Mouse (Mus musculus) lung, postnatal 36 days (tissue): ENCODE results near the gene St6galnac3.

Experiments
- DNase-seq: peaks from one replicate; pipeline ENCODE4 v3.0.0; 2022; ENCODE audit warnings: mixed read lengths

Gene St6galnac3

DNA sequence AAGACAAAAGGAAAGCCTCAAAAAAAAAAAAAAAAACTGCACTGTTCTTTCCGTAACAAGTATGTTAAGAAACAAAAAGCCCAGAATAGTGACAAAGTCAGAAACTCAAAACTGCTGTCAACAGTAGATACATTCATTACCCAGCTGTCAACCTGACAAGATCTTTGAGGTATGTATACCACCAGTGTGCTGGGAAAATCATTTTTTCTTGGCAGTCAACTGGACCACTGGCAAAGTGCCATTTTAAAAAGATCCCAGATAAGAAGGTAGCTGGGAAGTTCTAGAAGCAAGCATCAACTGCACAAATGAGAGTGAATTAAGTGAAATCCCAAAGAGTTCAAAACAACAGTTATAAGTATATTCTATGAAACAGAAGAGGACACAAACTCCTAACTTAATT, 452.7 kb downstream of the St6galnac3 start:
- no peak for DNase-seq

DNA sequence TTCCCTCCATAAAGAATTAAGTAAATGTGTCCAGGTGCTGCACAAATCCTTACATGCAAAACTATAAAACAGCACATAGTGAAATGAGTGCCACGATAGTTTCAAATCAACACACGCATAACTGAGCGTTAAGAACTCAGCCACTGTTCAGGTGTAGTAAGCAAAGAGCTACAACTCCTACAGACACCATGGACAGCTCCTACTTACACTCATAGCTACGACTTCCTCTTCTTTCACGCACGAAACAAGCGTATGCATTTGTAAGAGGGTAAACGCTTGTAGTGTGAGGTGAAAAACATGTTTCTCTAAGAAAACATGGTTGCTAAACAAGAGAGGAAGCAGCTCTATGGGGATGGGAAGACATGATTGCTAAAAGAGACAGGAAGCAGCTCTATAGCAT, 457.6 kb downstream of the St6galnac3 start:
- DNase-seq, result peak; percentile 10

DNA sequence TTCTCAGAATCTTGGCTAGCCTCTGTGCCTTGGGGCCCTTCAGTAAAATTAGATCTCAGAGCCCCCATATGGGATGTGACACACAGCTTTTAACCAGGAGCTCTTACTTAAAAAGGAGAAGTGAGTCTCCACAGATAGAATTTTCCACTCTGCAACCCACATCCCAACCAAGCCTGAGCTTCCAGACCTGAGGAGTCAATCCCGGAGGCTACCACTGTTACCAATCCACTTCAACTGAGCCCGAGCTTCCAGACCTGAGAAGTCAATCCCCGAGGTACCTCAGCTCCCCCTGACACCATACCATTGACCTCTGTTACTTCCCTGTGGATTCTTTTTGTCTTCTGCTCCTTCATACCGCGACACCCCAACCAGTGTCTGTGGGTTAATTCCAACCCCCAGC, 463.0 kb downstream of the St6galnac3 start:
- no peak for DNase-seq

DNA sequence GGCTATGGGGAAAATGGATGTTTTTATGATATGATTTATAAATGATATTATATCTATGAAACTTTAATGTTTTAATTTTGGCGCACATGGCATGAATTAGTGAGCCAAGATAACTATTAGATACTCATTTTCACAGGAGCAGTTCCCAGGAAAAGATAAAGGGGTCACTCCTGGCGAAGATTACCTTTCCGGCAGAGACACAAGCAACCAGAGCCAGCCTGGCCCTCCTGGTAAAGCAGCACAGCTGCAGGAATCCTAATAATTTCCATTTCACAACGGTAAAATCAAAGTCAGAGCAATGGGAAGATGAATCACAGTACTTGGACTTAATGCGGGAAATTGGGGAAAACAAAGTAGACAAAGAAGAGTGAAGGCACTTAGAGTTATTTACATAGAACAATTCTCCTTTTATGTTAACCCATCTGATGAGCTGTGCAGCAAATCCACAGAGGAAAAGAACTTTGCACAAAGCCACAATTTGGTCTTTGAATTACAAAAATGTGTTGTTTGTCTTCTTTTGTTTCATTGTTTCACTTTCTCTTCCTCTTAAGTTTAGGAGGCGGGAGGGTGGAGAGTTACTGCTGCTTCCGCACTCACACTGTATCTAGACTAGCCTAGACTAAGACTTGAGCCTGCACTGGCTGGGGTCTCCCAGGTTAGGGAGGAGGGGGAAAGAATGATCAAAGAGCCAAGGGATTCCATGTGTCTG, 464.6 kb downstream of the St6galnac3 start:
- no peak for DNase-seq

DNA sequence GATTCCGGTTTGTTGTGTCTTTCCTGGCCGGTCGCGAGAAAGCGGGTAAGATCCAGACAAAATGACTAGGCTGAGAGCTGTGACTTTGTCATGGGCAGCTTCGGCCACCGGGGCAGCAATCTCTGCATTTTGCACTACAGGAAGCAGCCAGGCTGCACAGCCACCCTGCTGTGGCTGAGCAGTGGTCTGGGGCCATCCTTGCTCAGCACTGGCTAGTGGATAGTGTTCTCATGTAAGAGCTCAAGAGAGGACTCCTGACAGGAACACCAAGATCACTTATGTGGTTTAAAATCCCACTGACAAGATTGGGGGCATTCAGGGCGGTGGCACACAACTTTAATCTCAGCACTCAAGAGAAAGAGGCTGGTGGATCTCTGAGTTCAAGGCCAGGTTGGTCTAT, 469.1 kb downstream of the St6galnac3 start:
- no peak for DNase-seq

DNA sequence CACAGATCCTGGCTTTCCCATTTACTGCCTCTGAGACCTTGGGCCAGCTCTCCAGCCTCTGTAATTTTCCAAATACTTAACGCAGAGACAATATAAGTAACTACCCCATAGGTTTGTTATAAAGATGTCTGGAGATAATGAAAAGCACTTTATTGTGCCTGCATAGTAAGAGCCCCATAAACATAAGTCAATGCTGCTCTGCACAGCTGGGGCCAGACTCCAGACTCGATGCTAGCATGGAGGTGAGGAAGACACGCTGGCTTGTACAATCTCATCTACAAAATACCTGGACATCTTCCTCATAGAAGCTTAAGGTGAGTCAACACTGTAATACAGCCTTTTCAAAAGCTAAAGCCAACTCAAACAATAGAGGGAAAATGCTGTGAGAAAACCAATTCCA, 473.3 kb downstream of the St6galnac3 start:
- no peak for DNase-seq

DNA sequence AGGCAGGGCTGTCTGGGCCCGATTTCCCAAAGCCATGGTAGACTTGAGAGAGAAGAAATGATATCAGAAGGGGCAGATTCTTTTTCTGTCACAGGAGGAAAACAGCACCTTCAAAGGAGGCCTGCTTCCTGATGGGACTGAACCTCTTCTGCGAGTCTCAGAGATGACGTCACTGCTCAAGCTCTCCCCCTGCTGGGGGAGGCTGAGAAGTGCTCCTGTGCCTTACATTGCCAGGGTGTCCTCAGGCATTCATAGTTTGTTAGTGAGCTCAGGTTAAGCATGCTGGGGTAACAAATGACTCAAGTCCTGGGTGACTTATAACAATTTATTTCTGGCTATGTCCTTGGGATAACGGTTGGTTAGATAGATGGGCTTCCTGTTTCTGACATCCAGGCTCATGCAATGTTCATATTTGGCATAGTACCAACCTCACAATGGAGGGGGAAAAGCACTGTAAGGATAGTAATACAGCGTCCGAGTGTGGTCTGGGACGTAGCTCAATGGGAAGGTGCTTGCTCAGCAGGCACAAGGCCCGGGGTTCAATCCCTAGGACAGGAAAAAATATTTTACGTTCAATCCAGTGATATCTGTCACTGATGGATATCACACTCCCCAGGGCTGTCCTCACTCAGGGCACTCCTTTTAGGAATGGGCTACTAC, 474.2 kb downstream of the St6galnac3 start:
- peak; percentile 84 for DNase-seq

DNA sequence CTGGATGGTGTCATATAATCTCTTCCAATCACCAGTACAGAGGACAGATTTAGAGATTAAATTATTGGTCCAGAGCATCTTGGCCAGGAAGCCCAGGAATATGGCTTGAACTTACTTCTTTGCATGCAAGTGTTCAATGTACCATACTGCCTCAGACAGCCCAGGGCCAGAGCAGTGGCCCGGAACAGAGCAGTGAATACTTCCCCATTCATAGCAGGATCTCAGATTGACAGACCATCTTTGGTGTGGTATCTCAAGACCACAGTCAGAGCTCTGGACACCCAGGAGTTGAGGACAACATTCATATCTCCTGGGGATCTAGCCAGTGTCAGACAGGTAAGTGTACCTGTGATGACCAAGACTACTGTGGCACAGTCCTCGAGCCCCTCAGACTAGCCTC, 476.1 kb downstream of the St6galnac3 start:
- no peak for DNase-seq

DNA sequence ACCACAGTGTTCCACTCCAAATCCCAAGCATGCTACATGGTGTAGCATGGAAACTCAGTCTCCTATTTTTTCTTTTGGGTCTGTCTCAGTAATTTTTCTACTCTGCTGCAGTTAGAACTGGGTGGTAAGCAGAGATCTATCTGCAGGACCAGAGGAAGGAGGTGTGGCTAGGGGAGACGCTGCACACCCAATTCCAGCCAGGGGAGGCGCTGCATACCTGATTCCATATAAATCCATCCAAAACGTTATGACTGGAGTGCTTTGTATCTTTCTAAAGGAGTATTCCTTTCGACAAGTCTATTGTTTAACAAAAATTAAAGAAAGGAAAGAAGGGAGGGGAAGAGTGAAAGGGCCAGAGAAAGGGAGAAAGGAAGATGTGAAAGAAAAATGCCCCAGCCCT, 476.9 kb downstream of the St6galnac3 start:
- peak; percentile 13 for DNase-seq

DNA sequence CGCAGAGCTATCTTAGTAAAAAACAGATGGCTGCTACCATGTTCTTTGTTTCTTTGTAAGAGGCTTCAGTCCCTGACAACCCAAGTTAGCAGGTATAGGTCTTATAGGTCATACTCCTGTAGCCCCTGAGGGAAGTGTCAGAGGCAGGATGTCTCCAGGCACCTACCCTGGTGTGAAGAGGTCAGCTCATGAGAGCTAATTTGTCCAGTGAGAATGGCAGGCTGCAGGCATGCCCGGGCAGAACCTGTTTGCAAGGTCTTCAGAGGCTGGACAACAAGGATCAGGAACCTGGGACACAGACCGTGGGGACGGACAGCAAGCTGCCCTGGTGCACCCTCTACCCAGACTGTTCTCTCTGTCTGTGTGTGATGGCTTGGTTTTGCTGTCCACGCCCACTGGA, 482.4 kb downstream of the St6galnac3 start:
- no peak for DNase-seq

DNA sequence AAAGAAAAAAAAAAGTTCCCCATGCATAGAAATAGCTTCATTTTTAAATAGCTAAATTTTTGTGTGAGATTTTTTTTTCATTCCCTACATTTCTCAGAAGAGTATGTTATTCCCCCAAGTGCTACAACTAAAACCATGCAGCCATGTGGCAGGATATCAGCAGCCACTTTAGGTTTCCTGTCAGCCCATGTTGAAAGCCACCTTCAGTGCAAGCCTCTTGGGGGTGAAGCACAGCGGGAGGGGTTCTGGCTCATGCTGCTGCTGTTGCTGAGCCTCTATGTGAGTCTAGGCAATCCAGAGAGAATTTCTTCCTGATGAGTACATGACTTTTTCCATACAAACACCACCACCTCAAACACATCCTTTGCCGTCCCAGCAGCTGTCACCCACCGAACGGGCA, 483.8 kb downstream of the St6galnac3 start:
- DNase-seq, result no peak

DNA sequence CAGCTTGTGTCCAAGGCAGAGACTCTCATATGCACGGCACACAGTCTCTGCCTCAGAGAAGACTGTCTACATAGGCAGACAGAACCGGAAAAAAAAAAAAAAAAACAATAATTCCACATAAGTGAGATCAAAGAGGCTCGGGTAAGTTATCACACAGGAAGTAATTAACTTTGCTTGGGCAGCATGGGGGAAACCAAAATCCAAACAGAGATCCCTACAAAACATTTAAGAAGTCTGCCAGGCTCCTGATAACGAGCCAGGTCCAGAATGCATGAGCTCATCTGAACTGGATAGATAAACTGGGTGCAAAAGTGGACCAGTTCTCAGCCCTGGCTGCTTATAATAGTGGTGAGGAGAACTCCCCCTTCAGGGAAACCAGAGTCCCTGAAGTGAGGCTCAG, 484.6 kb downstream of the St6galnac3 start:
- peak; percentile 79 for DNase-seq

DNA sequence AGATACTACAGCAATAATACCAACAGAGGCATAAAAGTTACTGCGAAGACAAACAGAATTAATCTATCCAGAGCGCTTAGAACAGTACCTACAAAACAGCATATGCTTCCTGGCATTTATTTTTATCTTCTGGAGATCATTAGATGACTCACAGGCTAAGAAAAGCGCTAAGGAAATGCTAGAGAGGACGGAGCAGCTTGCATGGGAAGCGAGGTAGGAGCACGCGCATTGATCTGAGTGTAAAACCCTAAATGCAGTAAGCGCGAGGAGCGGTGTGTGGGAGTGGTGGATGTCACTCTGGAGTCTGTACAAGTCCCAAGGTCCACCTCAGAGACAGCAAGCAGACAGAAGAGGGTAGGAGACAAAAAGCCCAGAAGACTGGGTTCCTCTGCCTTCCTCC, 486.6 kb downstream of the St6galnac3 start:
- peak; percentile 10 for DNase-seq

DNA sequence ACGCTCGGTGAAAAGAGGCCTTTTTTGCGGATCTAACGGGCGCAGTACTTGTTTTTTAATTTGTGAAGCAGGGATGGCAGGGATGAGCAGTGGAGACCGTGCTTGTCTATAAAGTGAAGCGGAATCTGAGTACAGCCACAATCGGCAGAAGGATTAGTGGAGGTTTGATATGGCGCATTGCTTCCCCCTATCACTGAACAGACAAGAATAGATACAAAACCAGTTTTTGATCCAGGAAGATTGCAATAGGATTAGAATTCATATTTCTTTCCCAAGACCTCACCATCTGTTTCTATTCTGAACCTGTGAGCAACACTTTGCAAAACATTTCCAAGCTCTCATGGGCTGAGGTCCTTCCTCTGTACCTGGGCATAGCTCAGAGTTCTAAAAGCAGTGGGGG, 488.7 kb downstream of the St6galnac3 start:
- no peak for DNase-seq

DNA sequence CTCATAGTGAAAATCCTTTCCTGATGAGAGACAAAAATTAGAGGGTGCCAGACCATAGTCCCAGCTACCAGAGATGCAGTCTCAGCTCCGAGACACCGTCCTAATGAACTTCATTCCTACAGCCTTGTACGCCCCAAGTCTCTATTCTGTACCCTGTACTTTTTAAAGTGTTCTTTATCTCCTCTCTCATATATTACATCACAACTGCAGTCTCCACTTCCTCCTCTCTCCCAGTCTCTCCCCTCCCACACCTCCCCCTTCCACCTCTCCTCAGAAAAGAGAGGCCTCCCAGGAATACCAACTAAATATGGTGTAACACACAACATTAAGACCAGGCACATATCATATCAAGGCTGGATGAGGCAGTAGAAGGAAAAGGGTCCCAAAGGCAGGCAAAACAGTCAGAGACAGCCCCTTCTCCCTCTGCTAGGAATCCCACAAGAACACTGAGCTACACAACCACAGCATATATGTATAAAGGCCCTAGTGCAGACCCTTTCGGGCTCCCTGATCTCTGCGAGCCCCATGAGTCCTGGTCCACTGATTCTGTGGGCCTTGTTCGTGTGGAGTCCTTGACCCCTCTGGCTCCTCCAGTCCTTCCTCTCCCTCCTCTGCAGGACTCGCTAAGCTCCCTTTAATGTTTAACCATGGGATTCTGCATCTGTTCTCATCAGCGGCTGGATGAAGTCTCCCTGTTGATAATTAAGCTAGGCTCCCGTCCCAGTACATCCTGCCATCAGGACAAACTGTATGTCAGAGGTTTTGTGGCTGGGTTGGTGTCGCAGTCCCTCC, 502.2 kb downstream of the St6galnac3 start:
- no peak for DNase-seq

DNA sequence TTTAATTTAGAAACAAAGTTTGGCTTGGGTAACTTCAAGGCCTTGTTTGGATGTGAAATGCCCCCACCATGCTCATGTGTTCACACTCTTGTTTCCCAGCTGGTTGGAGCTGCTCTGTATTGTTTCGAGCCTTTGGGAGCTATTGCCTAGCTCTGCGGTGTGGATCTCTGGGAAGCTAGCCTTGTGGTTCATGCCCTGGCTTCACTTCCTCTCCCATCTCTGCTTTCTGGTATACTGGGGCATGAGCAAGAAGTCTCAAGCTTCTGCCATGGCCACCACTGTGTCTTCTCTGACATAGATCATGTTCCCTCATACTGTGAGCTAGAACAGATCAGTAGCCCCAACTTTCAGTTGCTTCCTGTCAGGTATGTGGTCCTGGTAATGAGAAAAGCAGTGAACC, 505.6 kb downstream of the St6galnac3 start:
- no peak for DNase-seq

DNA sequence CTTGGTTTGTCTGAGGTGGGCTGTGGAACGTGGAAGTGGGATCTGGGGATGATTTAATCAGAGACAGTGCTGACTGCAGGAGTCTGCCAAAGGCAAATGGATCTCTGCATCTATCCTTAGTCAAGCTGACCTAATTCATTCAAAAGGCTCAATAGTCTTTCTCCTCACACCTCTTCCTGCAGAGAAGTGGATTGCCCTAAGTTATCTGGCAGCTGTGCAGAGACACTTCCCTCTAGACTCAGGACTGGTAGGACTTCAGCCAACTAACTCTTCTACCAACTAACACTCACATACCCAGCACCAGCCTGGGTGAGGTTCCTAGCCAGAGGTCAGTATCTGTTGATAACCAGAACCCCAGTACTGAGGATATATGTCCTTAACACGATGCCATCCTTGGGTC, 516.8 kb downstream of the St6galnac3 start:
- DNase-seq, result no peak

DNA sequence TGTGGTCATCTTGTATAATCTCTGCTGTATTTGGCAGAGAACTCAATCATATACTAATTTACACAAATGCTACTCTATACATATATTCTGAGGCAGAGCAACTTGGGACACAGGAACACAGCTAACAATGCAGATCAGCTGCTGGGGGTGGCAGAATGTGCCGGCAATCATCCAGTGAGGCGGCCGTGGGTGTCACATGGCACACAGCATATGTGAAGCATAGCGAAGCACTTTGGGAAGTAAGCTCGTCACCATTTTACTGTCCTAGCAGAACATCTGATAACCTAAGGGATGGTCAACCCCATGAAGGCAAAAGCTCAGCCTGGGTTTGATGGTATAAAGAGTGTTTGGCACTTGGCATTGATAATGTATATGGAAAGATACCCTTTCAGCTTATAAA, 520.9 kb downstream of the St6galnac3 start:
- no peak for DNase-seq

DNA sequence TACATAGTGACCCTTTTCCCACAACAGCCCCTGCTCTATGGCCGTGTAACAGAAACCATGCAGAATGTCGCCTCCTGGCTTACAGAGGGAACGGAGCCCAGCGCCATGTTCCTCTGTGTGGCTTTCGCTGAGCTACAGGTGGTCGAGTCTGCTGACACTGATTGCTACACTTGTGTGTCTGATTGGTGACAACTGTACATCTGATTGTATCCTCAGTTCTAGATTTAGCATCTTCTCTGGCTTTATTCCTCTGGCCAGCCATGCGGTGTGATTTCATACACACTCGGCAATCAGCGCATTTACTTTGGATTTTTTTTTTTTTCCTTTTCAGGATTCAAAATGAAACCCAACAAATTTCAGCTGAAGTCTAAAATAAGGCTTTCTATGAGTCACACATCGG, 523.1 kb downstream of the St6galnac3 start:
- no peak for DNase-seq

DNA sequence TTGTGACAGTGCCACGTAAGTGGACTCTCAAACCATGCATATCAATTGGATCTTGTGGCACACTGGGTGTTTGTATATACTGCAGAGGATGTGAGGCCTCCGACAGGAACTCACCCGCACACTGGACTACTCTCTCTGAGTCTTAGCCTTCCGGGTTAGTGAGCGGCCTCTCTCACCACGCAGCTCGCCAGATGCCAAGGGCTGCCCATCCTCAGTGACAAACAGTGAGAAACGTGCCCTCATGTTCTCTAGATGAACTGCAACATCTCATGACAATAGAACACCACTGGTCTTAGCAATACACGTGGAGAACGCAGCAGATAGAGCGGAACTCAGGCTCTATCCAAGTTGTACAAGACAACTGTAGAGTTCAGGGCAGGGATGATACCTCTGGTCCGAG, 524.2 kb downstream of the St6galnac3 start:
- DNase-seq, result no peak

DNA sequence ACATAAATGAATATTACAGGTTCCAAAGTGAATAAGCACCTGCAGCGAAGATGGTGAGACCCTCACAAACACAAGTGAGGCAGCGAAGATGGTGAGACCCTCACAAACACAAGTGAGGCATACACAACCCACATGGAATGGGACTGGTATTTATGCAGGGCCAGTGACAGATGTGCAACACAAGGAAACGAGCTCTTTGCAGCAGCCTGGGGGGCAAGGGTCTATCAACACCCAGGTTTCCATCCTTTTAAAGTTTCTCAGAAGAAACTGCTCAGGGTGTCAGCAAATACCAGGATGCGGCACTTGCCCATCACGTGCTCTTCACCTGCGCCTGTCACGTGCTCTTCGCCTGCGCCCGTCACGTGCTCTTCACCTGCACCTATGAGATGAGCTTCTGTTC, 524.9 kb downstream of the St6galnac3 start:
- DNase-seq, result no peak

DNA sequence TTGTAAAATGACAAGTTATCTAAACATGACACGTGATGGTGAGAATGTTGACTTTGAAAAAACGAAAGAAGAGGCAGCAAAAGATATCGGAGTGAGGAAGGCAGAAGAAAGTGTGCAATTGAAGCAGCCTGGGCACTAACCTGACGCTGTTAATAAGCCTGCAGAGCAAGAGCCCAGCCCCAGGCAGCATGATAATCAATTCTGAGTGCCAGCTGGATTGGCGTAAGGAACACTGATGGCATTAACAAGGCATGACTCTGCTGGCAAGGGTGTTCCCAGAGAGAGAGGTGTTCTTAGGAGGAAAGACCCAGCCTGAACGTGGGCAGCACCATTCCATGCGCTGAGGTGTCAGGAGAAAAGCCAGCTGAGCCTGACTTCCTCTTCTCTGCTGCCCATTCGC, 525.7 kb downstream of the St6galnac3 start:
- DNase-seq, result no peak

DNA sequence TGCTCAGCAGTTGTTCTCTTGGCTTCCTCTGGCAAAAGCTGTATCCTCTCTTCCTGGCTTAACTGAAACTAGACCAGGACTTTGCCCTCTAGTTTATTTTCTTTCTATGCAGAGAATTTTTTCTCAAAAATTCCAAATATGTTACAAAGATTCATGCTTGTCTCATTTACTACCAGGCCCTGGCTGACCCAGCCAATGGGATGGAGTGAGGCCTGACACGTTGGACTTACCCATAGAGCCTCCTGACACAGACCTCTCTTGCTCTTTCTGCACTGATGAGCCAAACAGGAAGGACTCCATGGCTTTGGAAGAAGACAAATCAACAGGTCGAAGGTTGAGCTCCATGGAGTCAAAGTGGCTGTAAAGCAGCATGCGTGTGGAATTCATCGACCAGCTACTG, 526.5 kb downstream of the St6galnac3 start:
- no peak for DNase-seq

DNA sequence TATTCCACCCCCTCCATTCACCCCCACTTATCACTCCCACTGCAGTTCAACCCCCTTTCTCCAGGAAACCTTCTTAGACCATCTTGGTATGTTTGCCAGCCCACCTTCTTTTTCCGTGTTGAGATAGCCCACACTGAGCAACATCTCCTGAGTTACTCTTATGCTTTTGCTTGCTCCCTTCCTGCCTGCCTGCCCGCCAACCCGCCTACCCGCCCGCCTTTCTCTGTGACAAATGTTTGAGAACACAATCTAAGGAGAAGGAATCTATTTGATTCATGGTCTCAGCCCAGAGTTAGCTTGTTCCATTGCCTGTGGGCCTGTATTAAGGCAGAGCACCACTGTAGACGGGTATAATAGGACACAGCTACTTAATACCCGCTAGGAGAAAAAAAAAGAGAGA, 531.9 kb downstream of the St6galnac3 start:
- no peak for DNase-seq
